Mouse (Mus musculus) MEL (cell line): Measurements from ENCODE around the gene Hmgcll1. TPM values are rescaled to one million over a fixed set of nuclear protein-coding genes. Genes with fewer than 3 reads are reported as not detected.

Experiments
- DNase-seq: peaks from one replicate; pipeline ENCODE4 v3.0.0; 2011; ENCODE audit warnings: low read depth, low spot score
- H3K27ac ChIP-seq: 2 replicates; pipeline ENCODE4 v1.5.1; 2012; ENCODE audit warnings: low read depth, mild to moderate bottlenecking, control low read depth, low read length, moderate library complexity; ENCODE audit not compliant: control insufficient read depth
- H3K27me3 ChIP-seq, 2 experiments: fragments of 150-350 bp in 1 of 2; sonication (generic) in 1 of 2; 2 replicates each; pipeline ENCODE4 v1.6.1; 2012; ENCODE audit warnings: low read length in 2 of 2, mild to moderate bottlenecking in 2 of 2, improper control_type of control experiment in 1 of 2, moderate library complexity in 1 of 2; ENCODE audit not compliant: insufficient read depth in 2 of 2, control insufficient read depth in 1 of 2
- H3K36me3 ChIP-seq, 2 experiments: 2 replicates each; pipeline ENCODE4 v1.6.1; 2012 to 2014; ENCODE audit warnings: low read length in 2 of 2, improper control_type of control experiment in 1 of 2, inconsistent platforms in 1 of 2, mild to moderate bottlenecking in 1 of 2; ENCODE audit not compliant: insufficient read depth in 2 of 2, control insufficient read depth in 1 of 2
- H3K4me1 ChIP-seq, 2 experiments: fragments of 150-350 bp in 1 of 2; sonication (generic) in 1 of 2; 2 replicates each; pipeline ENCODE4 v1.6.1; 2012; ENCODE audit warnings: low read length in 2 of 2, improper control_type of control experiment in 1 of 2, mild to moderate bottlenecking in 1 of 2; ENCODE audit not compliant: insufficient read depth in 2 of 2, control insufficient read depth in 1 of 2
- H3K4me3 ChIP-seq, 2 experiments: fragments of 150-350 bp in 1 of 2; sonication (generic) in 1 of 2; 2 replicates each; pipeline ENCODE4 v1.5.1; 2012; ENCODE audit warnings: low read depth in 2 of 2, low read length in 2 of 2, mild to moderate bottlenecking in 2 of 2, moderate library complexity in 2 of 2, control low read depth in 1 of 2, improper control_type of control experiment in 1 of 2; ENCODE audit not compliant: control insufficient read depth in 1 of 2, insufficient read depth in 1 of 2
- H3K79me2 ChIP-seq: 2 replicates; pipeline ENCODE4 v1.6.1; 2012; ENCODE audit warnings: mild to moderate bottlenecking, low read length, moderate library complexity; ENCODE audit not compliant: control insufficient read depth, poor library complexity, insufficient read depth
- H3K9ac ChIP-seq: 2 replicates; pipeline ENCODE4 v1.6.1; 2012; ENCODE audit warnings: low read depth, mild to moderate bottlenecking, control low read depth, low read length, moderate library complexity; ENCODE audit not compliant: control insufficient read depth, poor library complexity, severe bottlenecking
- H3K9me3 ChIP-seq: fragments of 150-350 bp; sonication (generic); replicated peaks from 2 replicates; pipeline ENCODE4 v1.6.1; 2012; ENCODE audit warnings: mild to moderate bottlenecking, low read length, improper control_type of control experiment, moderate library complexity; ENCODE audit not compliant: insufficient read depth
- CHD1 ChIP-seq: IDR thresholded peaks from 2 replicates; pipeline ENCODE4 v1.6.1; 2012; ENCODE audit warnings: low read depth, mild to moderate bottlenecking, inconsistent platforms, low read length, improper control_type of control experiment
- CTCF ChIP-seq, 3 experiments: IDR thresholded peaks in 2 of 3; conservative IDR thresholded peaks in 1 of 3; 2 replicates each; pipeline ENCODE4 v1.5.1; 2011 to 2012; ENCODE audit warnings: low read length in 3 of 3, low read depth in 2 of 3, mild to moderate bottlenecking in 2 of 3, improper control_type of control experiment in 1 of 3, inconsistent platforms in 1 of 3, mixed read lengths in 1 of 3, moderate library complexity in 1 of 3; ENCODE audit not compliant: control insufficient read depth in 1 of 3, insufficient read depth in 1 of 3, poor library complexity in 1 of 3, severe bottlenecking in 1 of 3
- E2F4 ChIP-seq: IDR thresholded peaks from 2 replicates; pipeline ENCODE4 v1.6.1; 2011; ENCODE audit warnings: low read depth, low read length, improper control_type of control experiment, borderline replicate concordance
- ELF1 ChIP-seq: IDR thresholded peaks from 2 replicates; pipeline ENCODE4 v1.6.1; 2014; ENCODE audit warnings: low read depth, mild to moderate bottlenecking, inconsistent platforms, low read length, improper control_type of control experiment, moderate library complexity
- ETS1 ChIP-seq: IDR thresholded peaks from 2 replicates; pipeline ENCODE4 v1.6.1; 2012; ENCODE audit warnings: low read depth, mild to moderate bottlenecking, inconsistent platforms, low read length, improper control_type of control experiment, moderate library complexity
- JUND ChIP-seq: IDR thresholded peaks from 2 replicates; pipeline ENCODE4 v1.6.1; 2011; ENCODE audit warnings: low read depth, mild to moderate bottlenecking, improper control_type of control experiment, low read length
- MAFK ChIP-seq: IDR thresholded peaks from 2 replicates; pipeline ENCODE4 v1.6.1; 2011; ENCODE audit warnings: low read depth, mild to moderate bottlenecking, low read length, improper control_type of control experiment, borderline replicate concordance
- MAX ChIP-seq: IDR thresholded peaks from 2 replicates; pipeline ENCODE4 v1.6.1; 2011; ENCODE audit warnings: low read length, improper control_type of control experiment
- MYC ChIP-seq: IDR thresholded peaks from 2 replicates; pipeline ENCODE4 v1.6.1; 2011; ENCODE audit warnings: low read depth, mild to moderate bottlenecking, low read length, improper control_type of control experiment, moderate library complexity
- NELFE ChIP-seq: IDR thresholded peaks from 2 replicates; pipeline ENCODE4 v1.6.1; 2011; ENCODE audit warnings: low read depth, low read length, improper control_type of control experiment
- NRF1 ChIP-seq: IDR thresholded peaks from 2 replicates; pipeline ENCODE4 v1.6.1; 2014; ENCODE audit warnings: low read depth, mild to moderate bottlenecking, inconsistent platforms, low read length, improper control_type of control experiment, moderate library complexity; ENCODE audit not compliant: poor library complexity, insufficient read depth, severe bottlenecking
- POLR2A ChIP-seq, 2 experiments: IDR thresholded peaks; 2 replicates each; pipeline ENCODE4 v1.6.1; 2011 to 2012; ENCODE audit warnings: low read length in 2 of 2, mild to moderate bottlenecking in 2 of 2, control low read depth in 1 of 2, improper control_type of control experiment in 1 of 2, low read depth in 1 of 2, moderate library complexity in 1 of 2; ENCODE audit not compliant: control insufficient read depth in 1 of 2, insufficient read depth in 1 of 2, poor library complexity in 1 of 2
- POLR2AphosphoS5 ChIP-seq: IDR thresholded peaks from 2 replicates; pipeline ENCODE4 v1.6.1; 2012; ENCODE audit warnings: low read depth, borderline replicate concordance, mild to moderate bottlenecking, inconsistent platforms, low read length, moderate library complexity, mixed read lengths
- SMC3 ChIP-seq: IDR thresholded peaks from 2 replicates; pipeline ENCODE4 v1.6.1; 2011; ENCODE audit warnings: low read depth, low read length, improper control_type of control experiment
- TBP ChIP-seq: IDR thresholded peaks from 2 replicates; pipeline ENCODE4 v1.8.0; 2011; ENCODE audit warnings: low read depth, low read length, improper control_type of control experiment
- USF1 ChIP-seq: IDR thresholded peaks from 2 replicates; pipeline ENCODE4 v1.6.1; 2014; ENCODE audit warnings: low read depth, mild to moderate bottlenecking, inconsistent platforms, low read length, improper control_type of control experiment, moderate library complexity
- ZC3H11A ChIP-seq: IDR thresholded peaks from 2 replicates; pipeline ENCODE4 v1.6.1; 2012; ENCODE audit warnings: low read depth, mild to moderate bottlenecking, inconsistent platforms, low read length, improper control_type of control experiment
- ZKSCAN1 ChIP-seq: IDR thresholded peaks from 2 replicates; pipeline ENCODE4 v1.6.1; 2012; ENCODE audit warnings: low read depth, mild to moderate bottlenecking, inconsistent platforms, low read length, improper control_type of control experiment, moderate library complexity
- polyA plus RNA-seq, 2 experiments: library from polyadenylated mRNA; stranded (reverse) in 1 of 2; unstranded in 1 of 2; fragments of >175 nt in 1 of 2; fragments of >200 nt in 1 of 2; gene quantifications; 2 replicates each; pipeline versions ENCODE4 v1.2.1 to v1.2.4; 2012; ENCODE audit warnings: low replicate concordance in 2 of 2, low read depth in 1 of 2; ENCODE audit not compliant: insufficient read length in 2 of 2, insufficient read depth in 1 of 2, missing spikeins in 1 of 2
- total RNA-seq: library from RNA; depleted of rRNA; stranded (reverse); fragments of 300-350 nt; gene quantifications from 2 replicates; pipeline ENCODE4 v1.2.3, GENCODE M21; 2012

Hmgcll1 gene
- total and polyA plus RNA-seq, 3 experiments: not detected

DNA sequence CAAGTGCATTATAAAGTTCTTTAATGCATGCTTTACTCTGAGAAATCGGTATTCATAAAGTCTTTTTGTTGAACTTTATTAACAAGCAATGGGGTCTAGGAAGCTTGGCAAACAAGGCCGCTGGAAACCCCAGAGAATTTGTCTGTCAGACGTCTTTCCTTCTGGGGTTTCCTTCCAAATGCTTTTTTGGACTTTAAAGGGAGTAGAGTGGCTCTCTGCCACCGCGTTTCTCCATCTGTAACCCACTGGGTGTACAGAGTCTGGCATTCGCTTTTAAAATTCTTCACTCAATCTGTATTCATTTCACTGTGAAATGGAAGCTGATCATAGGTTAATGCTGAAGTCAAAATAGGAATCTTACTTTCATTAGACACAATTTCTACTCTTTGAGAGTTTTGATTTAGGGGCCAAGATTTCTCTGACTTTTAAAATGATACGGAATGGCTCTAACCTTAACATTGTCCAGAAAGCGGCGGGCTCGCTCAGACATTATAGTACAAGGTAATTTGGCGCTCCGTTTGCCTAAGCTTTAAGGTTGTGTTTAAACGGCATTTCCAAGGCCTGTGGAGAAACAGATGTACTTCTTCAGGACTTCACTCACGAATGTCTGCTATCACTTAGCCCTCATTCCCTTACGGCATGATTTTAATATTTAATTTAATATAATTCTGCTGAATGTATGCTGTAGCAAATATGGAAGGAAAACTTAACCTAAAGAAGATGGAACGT lies 15.0 kb downstream of the Hmgcll1 start:
- H3K4me3 ChIP-seq: no peak overlapping the region

DNA sequence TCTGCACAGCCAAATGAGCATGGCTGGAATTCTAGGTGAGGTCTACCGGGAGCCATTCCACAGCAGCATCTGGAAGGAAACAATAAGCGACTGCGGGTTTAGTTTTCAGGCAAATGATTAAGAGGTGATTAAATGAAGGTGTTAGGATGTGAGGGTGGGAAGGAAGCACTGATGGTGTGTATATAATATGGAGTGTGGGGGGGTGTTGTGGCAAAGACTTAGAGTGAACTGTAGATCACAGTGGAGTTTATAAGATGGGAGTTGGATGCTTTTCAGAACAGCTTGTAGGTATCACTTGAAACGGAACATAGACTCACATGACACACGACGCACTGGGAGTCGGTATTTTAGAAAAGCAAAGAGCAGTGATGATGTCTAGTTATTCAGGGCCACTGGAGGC lies 20.4 kb downstream of the Hmgcll1 start:
- H3K27ac ChIP-seq: no peak overlapping the region
- no peaks in the 10 kb centered on the region for H3K36me3 ChIP-seq
- no peaks in the 10 kb centered on the region for H3K27me3 ChIP-seq
- no peak overlapping the region for H3K4me3 ChIP-seq
- no peaks in the 10 kb centered on the region for H3K9me3 ChIP-seq
- no peaks in the 10 kb centered on the region for H3K4me1 ChIP-seq
- no peak overlapping the region for H3K9ac ChIP-seq
- TF ChIP-seq NRF1 (no peak), POLR2A (IDR thresholded peaks at IDR 0.05; ENCODE audit: control insufficient read depth in 1 of 2, insufficient read depth in 1 of 2, low read depth in 1 of 2, low read length in 2 of 2, poor library complexity in 1 of 2) (no peak), ETS1 (no peak), SMC3 (no peak), USF1 (no peak), POLR2AphosphoS5 (no peak), MAX (no peak), E2F4 (no peak), CHD1 (no peak), JUND (no peak), ZC3H11A (no peak), MYC (no peak), MAFK (no peak), TBP (no peak), CTCF (IDR thresholded peaks at IDR 0.05 in 2 of 3, conservative IDR thresholded peaks at IDR 0.05 in 1 of 3; ENCODE audit: control insufficient read depth in 1 of 3, insufficient read depth in 1 of 3, low read depth in 2 of 3, low read length in 3 of 3, poor library complexity in 1 of 3, severe bottlenecking in 1 of 3) (no peak), ZKSCAN1 (no peak), ELF1 (no peak)
- DNase-seq: no peak
- H3K79me2 ChIP-seq: no peaks in the 10 kb centered on the region

More for the DNA sequence above, 15.0 kb downstream of the Hmgcll1 start:
- H3K27me3 ChIP-seq: no peaks in the 10 kb centered on the region
- DNase-seq: no peak
- no peak overlapping the region for H3K9ac ChIP-seq
- no peaks in the 10 kb centered on the region for H3K9me3 ChIP-seq
- no peaks in the 10 kb centered on the region for H3K4me1 ChIP-seq
- no peak overlapping the region for H3K27ac ChIP-seq
- H3K36me3 ChIP-seq: no peaks in the 10 kb centered on the region
- H3K79me2 ChIP-seq: no peaks in the 10 kb centered on the region
- TF ChIP-seq CHD1 (no peak), ELF1 (no peak), USF1 (no peak), NELFE (no peak)
